Mouse (Mus musculus) right cerebral cortex, postnatal 10 days (tissue): ENCODE results near the gene Mrrf.
"Not testable (repeated sequence)": the region's sequence is repeated elsewhere in the genome, so short reads cannot be mapped to it uniquely, and the experiment has no call there.

Source experiments
- DNase-seq, 2 experiments: peaks; one replicate each; pipeline ENCODE4 v3.0.0; 2021; ENCODE audit warnings: low spot score in 2 of 2

Mrrf gene

DNA sequence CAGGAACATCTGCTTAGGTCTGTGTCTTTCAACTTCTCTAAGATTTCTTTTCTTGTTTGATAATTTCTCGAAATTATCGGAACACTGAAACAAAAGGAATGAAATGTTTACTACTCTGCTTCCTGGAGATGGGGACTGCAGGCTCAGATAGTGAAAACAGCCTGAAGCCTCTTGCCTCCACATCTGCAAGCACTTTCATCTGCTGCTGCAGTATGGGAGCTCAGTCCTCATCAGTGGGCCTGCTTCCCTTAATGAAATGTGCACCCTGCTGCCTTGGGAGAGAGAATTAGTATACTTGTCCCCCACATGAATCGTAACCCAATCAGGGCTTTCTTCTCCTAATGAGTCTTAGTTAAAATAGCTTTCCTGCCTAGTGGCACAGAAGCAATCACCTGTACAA, 7.1 kb upstream of the Mrrf start:
- DNase-seq, result no peak

DNA sequence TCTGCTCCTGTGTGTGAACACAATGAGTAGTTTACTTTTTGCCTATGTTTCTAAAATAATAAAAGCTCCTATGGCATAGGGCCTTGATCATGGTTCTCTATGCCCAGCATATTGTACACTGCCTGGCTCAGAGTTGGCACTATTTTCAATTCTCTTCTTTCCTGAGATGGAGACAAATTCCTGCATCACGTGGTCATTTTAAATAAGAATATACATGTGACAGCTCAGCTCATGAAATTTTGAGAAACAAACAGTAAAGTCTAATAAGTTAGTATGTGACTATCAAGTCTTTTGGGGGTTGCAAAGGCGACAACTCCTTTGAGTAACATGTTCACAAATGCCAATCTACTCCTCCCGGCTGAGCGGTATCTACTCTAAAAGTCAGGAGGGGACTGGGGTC, 302 bp upstream of the Mrrf start:
- no peak for DNase-seq

DNA sequence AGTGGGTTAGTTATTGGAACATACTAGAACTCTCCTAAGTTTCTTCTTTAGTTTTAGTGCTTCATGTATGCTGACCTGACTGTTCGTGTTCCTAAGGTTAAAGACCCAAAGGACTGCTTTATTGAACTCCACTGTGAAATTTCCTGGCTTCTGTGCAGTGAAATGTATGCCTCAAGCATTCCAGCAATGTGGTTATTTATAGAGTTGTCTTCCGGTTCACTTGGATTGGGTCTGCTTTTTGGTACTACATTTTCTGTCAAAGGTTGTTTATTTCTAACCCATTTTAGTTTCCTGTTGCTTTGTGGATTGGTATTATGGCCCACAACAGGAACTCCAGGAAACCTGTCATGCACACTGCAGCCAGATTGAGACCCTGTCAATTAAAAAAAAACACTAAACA, 2.9 kb downstream of the Mrrf start:
- no peak for DNase-seq

DNA sequence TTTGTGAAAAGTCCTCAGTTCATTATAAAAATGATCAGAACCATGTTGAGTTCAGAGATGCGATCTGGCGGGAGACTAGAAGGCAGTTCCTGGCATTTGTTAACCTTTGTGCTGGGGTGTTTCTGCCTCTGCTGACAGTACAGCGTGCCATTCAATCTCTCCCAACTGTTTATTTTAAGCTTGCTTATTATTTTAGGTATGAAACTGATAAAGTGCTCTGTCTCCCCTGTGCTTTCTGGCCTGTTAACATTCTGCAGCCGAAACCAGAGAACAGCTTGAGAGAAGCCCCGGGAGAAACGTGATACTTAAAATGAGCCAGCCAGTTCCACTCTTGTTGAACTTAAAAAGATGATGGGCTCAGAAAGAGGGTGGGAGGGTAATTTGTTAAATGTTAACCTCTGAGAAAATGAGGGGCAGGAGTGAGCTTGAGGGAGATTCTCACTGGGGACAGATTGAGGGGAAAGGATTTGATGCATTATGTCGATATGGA, 12.7 kb downstream of the Mrrf start:
- no peak for DNase-seq

DNA sequence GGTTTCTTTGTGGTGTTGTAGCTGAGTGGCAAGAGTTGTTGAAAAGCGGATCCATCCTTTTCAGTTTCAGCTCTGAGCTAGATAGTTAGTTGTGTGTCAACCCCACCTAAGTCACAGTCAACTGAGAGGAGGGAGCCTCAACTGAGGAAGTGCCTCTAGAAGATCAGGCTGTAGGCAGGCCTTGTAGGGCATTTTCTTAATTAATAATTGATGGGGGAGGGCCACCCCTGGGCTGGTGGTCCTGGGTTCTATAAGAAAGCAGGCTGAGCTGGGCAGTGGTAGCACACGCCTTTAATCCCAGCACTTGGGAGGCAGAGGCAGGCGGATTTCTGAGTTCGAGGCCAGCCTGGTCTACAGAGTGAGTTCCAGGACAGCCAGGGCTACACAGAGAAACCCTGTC, 16.2 kb downstream of the Mrrf start:
- DNase-seq, result not testable (repeated sequence)

DNA sequence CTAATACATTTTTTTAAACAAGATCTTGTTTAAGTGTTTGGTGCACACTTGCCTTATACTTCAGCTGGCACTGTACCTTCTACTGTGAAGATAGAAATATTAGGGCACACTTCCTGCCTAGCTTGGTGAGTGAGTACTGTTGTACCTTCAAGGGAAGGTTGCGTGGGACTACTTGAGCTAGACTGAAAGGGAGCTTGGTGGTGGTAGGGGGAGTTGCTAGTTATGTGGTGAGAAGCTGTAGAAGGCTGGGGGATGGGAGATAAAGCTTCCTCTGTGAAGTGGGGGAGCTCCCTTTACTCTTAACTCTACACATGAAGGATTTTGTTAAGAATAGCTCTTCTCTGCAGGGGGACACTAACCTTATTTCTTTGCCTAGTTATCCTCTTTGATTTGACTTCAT, 21.3 kb downstream of the Mrrf start:
- DNase-seq, result no peak

DNA sequence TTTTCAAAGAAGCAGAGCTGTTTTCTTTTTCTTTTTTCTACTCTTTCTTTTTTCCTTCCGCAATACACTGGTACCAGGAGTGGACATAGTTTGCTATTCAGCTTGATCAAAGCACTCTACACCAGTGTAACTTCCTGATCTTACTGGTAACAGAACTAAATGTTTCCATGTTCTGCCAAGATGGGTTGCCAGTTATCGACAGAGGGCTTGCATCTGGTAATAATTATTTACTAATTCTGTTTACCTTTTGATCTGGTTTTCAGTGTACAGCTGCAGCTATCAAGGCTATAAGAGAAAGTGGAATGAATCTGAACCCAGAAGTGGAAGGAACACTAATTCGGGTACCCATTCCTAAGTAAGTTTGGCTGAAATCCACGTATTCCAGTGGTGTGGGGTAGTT, 23.1 kb downstream of the Mrrf start:
- DNase-seq, result no peak

DNA sequence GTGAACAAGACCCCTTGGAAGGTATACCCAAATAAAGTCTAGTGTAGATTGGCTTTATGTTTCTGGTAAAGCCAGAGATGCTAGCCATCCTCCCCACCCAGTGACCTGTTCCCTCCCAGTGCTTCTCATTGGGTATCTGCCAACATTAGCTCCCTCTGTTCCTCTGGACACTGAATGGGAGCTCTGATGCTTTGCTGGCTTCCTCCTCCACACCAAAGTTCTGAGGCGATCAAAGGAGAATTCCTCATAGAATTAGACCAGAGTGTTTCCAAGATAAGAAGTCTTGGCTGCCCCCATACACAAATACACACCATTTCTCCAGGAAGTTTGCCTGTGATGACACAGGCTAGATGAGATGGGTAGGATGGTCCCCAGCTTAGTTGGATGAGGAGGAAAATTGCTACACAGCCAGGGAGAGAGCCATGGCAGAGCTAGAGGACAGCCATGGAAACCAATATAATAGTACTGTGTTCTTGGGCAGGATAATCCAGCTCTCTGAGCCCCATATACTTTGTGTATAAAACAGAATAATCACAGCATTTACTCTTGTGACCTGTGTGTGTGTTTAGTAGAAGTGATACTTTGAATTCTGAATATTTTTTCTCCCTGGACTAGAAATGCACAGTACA, 31.9 kb downstream of the Mrrf start:
- DNase-seq, result no peak

DNA sequence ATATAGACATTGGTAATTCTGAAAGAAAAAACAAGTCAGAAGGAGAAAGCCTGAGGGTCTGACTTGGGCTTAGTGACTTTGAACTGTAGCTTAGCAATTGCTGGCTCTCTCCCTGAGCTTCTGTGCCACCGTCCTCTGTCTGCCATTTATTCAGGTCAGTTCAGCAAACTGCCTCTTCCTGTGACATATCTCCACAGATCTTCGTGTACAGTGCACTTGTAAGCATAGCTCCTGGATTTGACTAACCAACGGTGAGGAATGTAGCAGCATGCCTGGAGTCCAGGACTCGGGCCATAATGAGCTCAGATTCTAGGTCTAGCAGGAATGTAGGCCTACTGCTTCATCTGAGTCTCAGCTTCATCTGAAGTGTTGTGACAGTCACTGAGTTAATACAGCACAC, 33.0 kb downstream of the Mrrf start:
- no peak for DNase-seq

DNA sequence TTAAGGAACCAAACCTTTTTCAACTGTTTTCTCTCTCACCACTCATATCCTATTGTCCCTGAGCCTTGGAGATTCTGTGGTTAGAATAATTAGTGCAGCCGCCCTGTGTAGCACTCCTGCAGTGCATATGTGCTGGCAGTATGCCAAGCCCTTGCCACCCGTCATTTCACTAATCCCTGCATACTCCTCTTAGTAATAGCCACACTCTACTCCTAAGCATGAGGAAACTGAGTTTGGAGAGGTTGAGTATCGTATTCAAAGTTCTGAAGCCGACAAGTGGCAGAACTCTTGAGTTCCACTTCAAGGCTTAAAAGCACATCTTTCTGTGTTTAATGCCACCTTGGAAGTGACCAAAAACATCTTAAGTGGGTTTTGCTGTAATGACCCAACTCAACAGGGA, 35.9 kb downstream of the Mrrf start:
- no peak for DNase-seq

DNA sequence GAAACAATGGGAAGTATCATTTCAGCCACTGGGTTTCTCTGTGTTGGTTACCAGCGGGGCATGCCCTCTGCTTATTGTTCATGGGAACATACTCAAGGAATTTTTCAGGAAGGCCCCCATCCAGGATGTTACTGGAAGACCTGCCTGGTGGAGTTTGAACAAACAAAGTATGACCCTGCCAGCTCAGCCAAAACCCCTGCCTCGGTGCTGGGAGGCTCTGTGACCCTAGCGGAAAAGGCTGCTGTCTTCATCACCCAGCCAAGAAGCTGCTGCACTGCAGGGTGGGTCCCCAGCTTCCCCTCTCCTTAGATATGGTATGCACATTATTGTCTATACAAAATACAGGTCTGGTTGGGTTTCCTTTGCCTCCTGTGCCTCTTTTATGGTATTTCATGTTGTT, 36.4 kb downstream of the Mrrf start:
- no peak for DNase-seq

DNA sequence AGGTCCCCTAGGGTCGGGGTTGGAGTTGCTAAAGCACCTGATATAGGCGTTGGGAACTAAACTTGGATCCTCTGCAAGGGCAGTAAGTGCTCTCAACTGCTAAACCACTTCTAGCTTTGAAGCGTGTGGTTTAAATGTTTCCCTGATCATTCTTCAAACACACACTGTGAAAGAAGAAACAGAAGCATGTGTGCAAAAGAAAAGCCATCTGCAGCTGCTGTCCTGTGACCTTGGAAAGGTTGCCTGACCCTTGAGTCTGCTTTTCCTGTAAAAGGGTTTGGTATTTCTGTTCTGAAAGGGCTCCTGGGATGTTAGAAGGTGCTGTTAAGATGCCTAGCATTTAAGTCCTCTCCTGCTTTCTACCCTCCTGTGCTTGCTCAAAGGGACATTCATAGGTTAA, 43.3 kb downstream of the Mrrf start:
- DNase-seq, result no peak

DNA sequence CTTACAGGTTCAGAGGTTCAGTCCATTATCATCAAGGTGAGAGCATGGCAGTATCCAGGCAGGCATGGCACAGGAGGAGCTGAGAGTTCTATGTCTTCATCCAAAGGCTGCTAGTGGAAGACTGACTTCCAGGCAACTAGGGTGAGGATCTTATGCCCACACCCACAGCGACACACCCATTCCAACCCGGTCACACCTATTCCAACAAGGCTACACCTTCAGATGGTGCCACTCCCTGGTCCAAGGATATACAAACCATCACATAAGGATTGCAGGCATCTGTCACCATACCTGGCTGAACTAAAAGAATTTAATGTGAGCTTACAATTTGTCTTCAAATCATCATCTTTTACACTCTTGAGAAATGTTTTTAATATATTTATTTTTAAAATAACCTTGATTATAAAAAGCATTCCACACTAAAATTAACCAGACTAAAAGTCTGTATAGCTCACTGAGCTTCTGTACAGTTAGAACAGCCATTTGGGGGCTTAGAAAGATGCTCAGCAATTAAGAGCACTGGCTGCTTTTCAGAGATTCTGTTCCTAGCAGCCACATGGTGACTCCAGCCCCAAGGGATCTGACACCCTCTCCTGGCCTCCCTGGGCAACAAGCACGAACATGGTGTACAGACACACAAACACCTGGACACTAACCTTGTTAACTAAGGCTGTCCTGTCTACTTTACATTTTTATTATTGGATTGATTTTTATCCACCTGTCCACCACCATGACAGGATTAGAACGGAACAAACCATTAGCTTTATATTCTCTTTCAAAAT, 45.6 kb downstream of the Mrrf start:
- DNase-seq, result not testable (repeated sequence)

DNA sequence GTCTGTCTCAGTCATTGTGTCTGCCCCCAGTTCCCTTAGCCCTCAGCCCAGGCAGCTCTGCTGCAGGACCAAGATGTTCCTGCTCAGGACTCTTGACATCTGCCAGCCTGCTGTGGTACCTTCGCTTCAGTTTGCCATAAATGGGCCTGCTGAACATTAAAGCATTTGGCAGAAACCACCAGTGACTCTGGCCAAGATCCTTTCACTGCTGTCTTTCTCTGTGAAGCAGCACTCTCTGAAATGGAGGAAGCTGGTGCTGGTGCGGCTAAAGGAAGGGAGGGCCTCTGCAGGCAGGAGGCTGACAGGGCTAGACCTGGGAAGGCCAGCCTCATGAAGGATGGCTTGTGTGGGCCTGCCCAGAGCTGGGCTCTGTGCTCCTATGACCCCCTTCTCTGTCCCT, 47.1 kb downstream of the Mrrf start:
- peak; percentile 40 to 57 for DNase-seq

DNA sequence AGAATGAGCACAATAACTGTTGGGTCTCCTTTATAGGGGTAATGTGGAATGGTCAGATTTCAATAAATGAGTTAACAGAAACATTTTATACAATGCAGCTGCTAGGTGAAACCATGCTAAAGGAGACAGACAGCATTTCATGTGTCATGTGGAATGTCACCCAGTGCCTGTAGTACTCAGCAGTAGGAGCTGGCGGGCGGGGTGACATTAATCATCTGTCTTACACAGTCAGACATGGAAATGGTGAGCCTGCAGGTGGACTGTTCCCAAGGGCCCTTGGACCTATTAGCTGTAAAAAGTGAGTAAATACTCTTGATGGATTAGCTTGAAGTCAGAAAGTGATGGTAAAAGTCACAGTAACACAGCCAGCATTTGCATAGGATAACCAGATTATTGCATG, 48.0 kb downstream of the Mrrf start:
- DNase-seq, result no peak

DNA sequence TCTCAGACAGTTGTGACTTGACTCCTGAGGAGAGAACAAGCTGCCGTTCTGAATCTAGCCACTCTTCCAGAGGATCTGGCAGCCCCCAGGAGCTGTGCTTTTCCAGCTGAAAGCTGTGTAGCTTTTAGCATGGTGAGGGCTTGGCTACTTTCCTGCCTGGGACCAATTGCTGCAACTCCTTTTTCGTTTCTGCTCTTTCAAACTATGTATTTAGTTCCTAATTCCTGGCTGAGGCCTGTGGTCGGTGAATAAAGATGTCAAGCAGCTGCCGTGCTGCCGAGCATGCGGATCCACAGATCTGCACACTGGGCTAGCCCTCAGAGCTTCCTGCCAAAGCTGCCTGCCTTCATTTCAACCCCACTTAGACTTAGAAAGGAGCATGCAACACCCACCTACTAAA, 48.7 kb downstream of the Mrrf start:
- peak; percentile 58 to 59 for DNase-seq

DNA sequence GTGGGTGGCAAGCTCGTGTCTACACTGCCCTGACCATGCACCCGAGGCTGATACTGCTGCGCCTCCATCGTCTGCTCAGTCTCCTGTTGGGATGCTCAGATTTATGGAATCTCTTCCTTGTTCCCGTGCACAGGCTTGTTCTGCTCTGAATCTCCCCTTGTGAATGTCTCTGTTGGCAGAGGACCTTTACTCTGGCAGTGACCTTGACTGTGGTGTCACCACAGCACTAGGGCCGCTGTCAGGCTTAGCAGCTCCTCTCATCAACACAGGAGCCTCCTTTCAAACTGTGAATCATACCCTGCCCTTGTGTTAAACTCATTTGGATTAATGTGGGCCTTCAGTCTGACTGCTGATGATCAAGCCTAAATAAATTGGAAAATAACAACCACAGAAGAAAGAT, 53.0 kb downstream of the Mrrf start:
- not testable (repeated sequence) for DNase-seq

DNA sequence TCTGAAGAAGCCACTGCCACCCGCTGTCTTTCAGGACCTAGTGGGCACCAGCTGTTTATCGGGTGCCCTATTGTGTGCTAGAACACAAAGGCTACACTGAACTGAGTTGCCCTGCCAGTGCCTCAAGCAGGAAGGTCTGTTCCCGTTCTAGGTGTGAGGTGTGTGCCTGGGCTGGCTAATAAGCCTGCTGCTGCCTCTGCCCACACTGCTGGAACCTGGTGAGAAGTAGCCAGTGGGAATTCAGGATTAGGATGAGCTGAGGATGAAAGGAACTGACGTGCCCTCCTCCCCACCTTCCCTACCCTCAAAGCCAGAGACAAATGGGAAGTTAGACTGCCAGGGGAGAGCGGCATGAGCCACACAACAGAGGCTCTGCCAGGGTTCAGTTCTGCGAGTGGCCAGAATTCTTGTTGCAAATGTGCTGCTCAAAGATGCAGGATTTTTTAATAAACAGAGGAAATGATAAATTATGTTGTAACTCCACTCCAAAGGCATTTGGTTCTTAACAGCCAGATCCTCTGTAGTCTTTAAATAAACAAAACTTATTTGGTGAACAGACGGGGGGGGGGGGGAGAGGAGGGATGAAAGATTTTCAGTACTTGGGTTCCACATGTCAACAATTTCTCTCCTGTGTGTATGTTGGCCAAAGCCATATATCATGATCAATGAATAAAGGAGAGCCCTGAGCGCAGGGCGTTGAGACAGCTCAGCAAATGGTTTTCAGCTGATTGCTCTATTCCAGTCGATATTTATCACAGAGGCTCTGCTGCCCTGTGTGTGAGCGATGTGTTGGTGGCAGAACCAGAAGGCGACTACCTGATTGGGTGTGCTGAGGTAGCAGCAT, 55.1 kb downstream of the Mrrf start:
- no peak for DNase-seq

DNA sequence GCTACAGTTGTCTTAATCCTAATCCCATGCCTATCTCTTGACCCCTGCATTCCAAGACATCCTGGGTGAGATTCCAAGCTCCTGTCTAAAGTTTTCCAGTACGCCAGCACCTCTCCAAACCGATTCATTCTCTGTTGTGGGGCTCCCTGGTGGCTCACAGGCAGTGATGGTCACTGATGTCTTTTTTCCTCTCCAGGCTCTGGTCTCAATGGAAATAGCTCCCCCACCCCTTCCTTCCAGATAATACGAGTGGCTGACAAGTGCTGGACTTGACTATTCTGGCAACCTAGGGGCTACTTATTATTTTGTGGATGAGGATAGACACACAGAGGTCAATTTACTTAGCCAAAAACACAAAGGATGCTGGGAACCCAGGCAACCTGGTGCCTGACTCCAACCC, 60.8 kb downstream of the Mrrf start:
- DNase-seq, result no peak

DNA sequence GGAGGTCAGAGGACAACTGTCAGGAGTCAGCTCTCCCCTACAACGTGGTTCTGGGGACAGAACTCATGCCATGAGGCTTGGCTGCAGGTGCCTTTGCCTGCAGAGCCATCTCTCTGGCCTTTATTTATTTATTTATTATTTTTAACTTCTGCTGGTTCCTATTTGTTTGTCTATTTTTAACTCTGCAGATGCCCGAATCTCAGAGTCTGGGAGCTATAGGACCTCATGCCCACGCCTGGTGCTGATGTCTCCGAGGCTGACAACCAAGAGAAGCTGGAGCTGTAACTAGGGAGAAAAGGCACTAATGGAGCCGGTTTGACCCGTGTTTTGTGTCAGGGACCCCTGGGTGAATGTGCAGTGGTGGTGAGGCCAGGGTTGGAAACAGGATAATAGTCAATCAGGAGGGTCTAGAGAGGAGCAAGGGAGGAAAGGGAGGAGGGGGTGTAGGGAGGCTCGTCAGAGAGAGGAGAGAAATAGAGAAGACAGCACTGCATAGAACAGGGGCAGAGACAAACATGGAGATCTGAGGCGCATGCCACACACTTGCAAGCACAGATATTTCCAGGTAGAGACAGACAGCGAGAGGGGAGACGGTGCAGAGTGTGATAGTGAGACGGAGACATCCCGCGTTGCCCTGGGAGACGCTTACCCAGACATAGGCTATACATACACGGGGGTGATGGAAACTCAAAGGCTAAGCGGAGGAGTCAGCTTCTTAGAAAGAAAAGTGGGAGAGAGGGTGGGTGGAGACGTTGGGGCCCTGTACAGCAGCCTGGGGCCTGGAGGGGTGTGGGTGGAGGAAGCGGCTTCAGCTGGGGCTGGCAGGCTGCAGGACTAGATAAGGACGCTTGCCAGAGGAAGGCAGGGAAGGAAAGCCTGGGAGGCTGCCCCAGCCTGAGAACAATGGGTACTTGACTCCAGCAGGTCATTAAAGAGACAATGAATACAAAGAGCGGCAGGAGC, 62.0 kb downstream of the Mrrf start:
- DNase-seq, result peak; percentile 64 to 84

DNA sequence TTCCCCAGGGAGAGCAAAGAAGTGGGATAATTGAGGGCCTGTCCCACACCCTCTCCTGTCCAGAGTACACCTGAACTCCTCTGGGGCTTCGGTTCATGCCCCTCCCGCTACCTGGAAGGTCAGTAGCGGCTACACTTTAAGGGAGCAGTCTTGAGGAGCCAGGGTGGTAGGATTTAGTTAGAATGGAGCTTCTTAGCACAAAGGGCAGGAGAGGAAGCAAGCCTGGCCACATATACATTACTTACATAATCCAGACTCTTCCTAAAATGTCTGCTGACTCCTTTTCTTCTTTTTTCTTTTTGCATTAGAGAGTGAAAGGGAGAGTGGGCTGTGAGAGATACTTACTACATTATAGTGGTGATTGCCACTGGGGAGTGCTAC, 62.7 kb downstream of the Mrrf start:
- DNase-seq, result no peak

DNA sequence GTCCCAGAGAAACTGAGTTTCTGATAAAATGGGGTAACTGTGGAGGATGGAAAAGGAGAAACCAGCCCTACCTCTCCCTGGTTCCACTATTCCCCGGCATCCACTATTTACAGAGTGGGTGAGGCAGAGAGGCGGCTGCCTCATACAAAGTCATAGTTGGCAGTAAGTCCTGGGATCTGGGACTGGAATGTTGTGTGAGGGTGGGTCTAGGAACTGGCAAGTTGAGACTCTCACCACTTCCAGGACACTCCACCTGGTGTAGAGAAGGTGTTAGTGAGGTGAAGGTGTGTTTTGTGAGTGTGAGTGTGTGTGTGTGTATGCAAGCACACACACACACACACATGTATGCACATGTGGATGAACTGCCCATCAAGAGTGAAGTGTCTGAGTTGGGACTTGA, 64.6 kb downstream of the Mrrf start:
- DNase-seq, result no peak
